Mouse (Mus musculus) heart, adult 2 months (tissue): ENCODE measurements at regions not wholly inside any gene's neighbourhood (a gene's known extent, or its start where the extent isn't known, plus 50 kb on each side); places are given as distances from the start of the nearest gene placed in this dataset.

Experiments used
- DNase-seq, 2 experiments: peaks; one replicate each; pipeline ENCODE4 v3.0.0; 2021
- H3K27ac ChIP-seq: fragments of 200-600 bp; 2 replicates; pipeline ENCODE4 v1.8.1; 2022
- H3K27me3 ChIP-seq: fragments of 200-500 bp; 2 replicates; pipeline ENCODE4 v1.6.1; 2012; ENCODE audit warnings: mild to moderate bottlenecking, low read length, inconsistent platforms, mixed read lengths; ENCODE audit not compliant: control insufficient read depth, insufficient read depth
- H3K36me3 ChIP-seq: fragments of 200-500 bp; 2 replicates; pipeline ENCODE4 v1.6.1; 2012; ENCODE audit warnings: low read length, inconsistent platforms; ENCODE audit not compliant: control insufficient read depth, insufficient read depth
- H3K4me1 ChIP-seq: fragments of 200-500 bp; 2 replicates; pipeline ENCODE4 v1.6.1; 2011; ENCODE audit warnings: low read length; ENCODE audit not compliant: control insufficient read depth, insufficient read depth
- H3K4me3 ChIP-seq: fragments of 200-600 bp; 2 replicates; pipeline ENCODE4 v1.8.1; 2022
- H3K79me2 ChIP-seq: fragments of 200-500 bp; replicated peaks from 2 replicates; pipeline ENCODE4 v1.6.1; 2012; ENCODE audit warnings: mild to moderate bottlenecking, inconsistent platforms, low read length, moderate library complexity, mixed read lengths; ENCODE audit not compliant: control insufficient read depth, insufficient read depth
- H3K9ac ChIP-seq: fragments of 200-500 bp; 2 replicates; pipeline ENCODE4 v1.6.1; 2012; ENCODE audit warnings: low read depth, mild to moderate bottlenecking, control low read depth, inconsistent platforms, low read length, mixed read lengths
- CTCF ChIP-seq: fragments of 200-600 bp; IDR thresholded peaks from 2 replicates; pipeline ENCODE4 v1.8.1; 2022; ENCODE audit warnings: antibody characterized with exemption, mild to moderate bottlenecking, moderate library complexity
- EP300 ChIP-seq: fragments of 200-500 bp; IDR thresholded peaks from 2 replicates; pipeline ENCODE4 v1.6.1; 2011; ENCODE audit warnings: low read depth, low read length, control low read depth; ENCODE audit not compliant: insufficient read depth
- POLR2A ChIP-seq: fragments of 200-500 bp; IDR thresholded peaks from 2 replicates; pipeline ENCODE4 v1.6.1; 2011; ENCODE audit warnings: mild to moderate bottlenecking, low read depth, low read length, control low read depth; ENCODE audit not compliant: insufficient read depth
- WGBS: fragments of 180-500 bp; shearing (Covaris S2); methylation state at CpG from one replicate; pipeline ENCODE4 v1.1.7; 2018; 5-methylcytosine and 5-hydroxymethylcytosine counted together
- intact Hi-C: fragments of 180-260 bp; cut with DNase I; formaldehyde crosslinking; loops from one replicate; pipeline ENCODE4 v1.15.1; 2025

DNA sequence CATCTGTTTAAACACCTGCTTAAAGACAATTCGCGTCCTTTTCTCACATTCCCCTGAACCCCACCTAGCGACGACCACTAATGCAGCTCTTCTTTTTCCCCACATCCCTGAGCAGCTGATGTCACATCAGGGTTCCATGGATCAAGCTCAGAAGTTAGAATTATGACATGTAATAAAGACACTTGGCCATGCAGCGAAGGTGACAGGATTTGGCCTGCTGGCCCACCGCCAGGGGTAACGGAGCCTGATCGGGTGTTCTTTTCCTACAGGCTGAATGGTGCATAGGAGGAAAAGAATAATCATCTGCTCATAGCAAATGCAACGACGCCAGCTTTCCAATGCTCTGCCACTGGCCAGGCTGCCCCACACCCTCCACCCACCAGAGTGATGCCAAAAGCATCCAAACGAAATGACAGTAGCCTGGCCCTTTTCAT, 231.9 kb downstream of the Sox4 start:
- Histone ChIP-seq H3K36me3 (peaks cover 7% of the 10 kb centered on the region), H3K9ac (no peak overlapping the region), H3K4me3 (no peak overlapping the region), H3K27me3 (no peaks in the 10 kb centered on the region), H3K79me2 (no peaks in the 10 kb centered on the region), H3K27ac (no peak overlapping the region), H3K4me1 (peaks cover 13% of the 10 kb centered on the region)
- no peak for TF ChIP-seq CTCF
- TF ChIP-seq POLR2A, result no peak
- no peak for TF ChIP-seq EP300
- intact Hi-C loops, result no loop called here
- WGBS, result 62% methylated on average over 11 of the region's 11 CpGs
- DNase-seq, result no peak

DNA sequence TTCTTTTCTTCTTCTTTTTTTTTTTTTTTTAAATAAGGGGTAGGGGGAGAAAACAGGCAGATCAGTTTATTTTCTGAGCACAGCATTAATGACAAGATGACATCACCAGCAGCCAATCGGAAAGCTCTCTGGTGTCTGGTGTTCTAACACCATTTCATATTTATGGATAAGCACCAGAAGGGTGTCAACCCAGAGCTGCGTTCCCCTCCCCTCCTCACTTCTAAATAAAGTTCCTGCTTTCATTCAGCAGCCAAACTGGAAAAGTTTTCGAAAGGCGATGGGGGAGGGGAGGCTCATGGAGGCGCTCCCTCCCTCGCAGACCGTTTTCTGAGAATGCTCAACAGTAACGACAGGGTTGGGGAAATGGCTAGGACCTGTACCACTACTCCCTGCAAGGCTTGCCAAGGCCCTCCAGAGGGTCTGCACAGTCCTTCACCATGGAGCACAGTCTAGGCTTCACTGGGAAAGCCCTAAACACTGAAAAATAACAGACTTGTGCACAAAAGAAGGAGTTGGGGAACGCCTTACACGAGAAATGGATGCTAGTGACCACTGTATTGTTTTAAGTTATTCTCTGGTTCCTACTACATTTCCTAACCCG, 232.8 kb downstream of the Sox4 start:
- Histone ChIP-seq H3K27ac (peak overlapping the region; percentile 12; the same call in 1 of the 2 replicates), H3K27me3 (no peaks in the 10 kb centered on the region), H3K36me3 (peaks cover 7% of the 10 kb centered on the region), H3K9ac (no peak overlapping the region), H3K79me2 (no peaks in the 10 kb centered on the region), H3K4me1 (peaks cover 13% of the 10 kb centered on the region), H3K4me3 (peak overlapping the region; percentile 1; the same call in 1 of the 2 replicates)
- DNase-seq, result peak in 1 of 2 experiments; percentile 22
- TF ChIP-seq CTCF (no peak), POLR2A (no peak), EP300 (no peak)
- WGBS, result 28% methylated on average over 11 of the region's 11 CpGs
- intact Hi-C loops, result no loop called here

GRCm38 (mm10) chr13:28720169-28720568, 233.3 kb downstream of the Sox4 start:
- peaks cover 7% of the 10 kb centered on the region for H3K36me3 ChIP-seq
- no peaks in the 10 kb centered on the region for H3K27me3 ChIP-seq
- H3K4me3 ChIP-seq, result no peak overlapping the region; the same call in 1 of the 2 replicates
- H3K4me1 ChIP-seq, result peaks cover 13% of the 10 kb centered on the region
- H3K27ac ChIP-seq, result peak overlapping the region; percentile 6; the same call in 1 of the 2 replicates
- intact Hi-C loops, result no loop called here
- H3K9ac ChIP-seq, result no peak overlapping the region
- no peaks in the 10 kb centered on the region for H3K79me2 ChIP-seq
- DNase-seq, result no peak
- 45% methylated on average over 11 of the region's 11 CpGs for WGBS
- no peak for TF ChIP-seq CTCF
- TF ChIP-seq EP300, result no peak
- TF ChIP-seq POLR2A, result no peak

GRCm38 (mm10) chr13:28718868-28719265, 234.6 kb downstream of the Sox4 start:
- peaks cover 7% of the 10 kb centered on the region for H3K36me3 ChIP-seq
- intact Hi-C loops, result loop anchor here (1.0 to 5.0 kb wide), 4 partner anchors 39 to 233 kb away; partner anchors contain the start of gene Sox4
- H3K79me2 ChIP-seq, result no peaks in the 10 kb centered on the region
- H3K27me3 ChIP-seq, result no peaks in the 10 kb centered on the region
- 52% methylated on average over 5 of the region's 5 CpGs for WGBS
- no peak for TF ChIP-seq POLR2A
- TF ChIP-seq EP300, result no peak
- no peak for TF ChIP-seq CTCF
- DNase-seq, result no peak
- H3K9ac ChIP-seq, result no peak overlapping the region
- peaks cover 13% of the 10 kb centered on the region for H3K4me1 ChIP-seq
- peak overlapping the region; percentile 0; the same call in 1 of the 2 replicates for H3K27ac ChIP-seq
- no peak overlapping the region for H3K4me3 ChIP-seq

DNA sequence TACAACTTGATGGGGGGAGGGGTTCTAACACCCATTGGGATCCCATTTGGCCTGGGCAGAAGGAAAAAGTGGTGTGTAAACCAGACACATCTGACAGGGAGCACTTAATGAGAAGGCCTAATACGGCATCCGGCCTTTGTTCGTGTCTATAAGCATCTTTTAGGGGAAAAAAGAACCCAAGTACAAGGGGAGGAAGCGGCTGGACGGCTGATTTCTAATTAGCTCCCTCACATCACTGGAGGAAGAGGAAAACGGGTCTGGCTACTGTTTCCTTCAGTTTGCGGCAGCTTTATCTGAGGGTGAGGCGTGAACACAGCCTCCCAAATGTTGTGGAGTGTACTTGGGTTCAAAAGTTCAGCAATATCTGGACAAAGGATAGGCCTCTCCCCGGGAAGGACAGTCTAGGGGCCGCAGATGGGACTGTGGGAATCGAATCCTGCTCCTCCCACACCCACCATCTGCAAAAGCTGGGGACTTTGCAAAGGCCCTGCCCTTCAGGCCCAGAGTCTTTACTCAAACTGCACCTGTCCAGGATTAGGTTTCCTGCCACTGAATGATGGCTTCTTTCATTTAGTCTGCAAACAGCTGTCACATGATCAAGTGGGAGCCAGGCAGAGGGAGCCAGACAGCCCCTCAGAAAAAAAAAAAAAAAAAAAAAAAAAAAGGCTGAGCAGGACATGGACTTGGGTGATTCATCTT, 235.2 kb downstream of the Sox4 start:
- TF ChIP-seq EP300 (0 out of 2 replicates have a peak, but pooled peaks have one; percentile 62), POLR2A (no peak), CTCF (peak; percentile 18; the same call in 1 of the 2 replicates)
- WGBS, result 27% methylated on average over 11 of the region's 11 CpGs
- H3K79me2 ChIP-seq, result no peaks in the 10 kb centered on the region
- H3K4me3 ChIP-seq, result no peak overlapping the region
- peaks cover 7% of the 10 kb centered on the region for H3K36me3 ChIP-seq
- intact Hi-C loops, result loop anchor here (1.0 to 5.0 kb wide), 4 partner anchors 40 to 234 kb away; partner anchors contain the start of gene Sox4
- H3K4me1 ChIP-seq, result peaks cover 13% of the 10 kb centered on the region
- no peak overlapping the region for H3K9ac ChIP-seq
- peak overlapping the region; percentile 40 for H3K27ac ChIP-seq
- H3K27me3 ChIP-seq, result no peaks in the 10 kb centered on the region
- DNase-seq, result peak; percentile 49 to 72

GRCm38 (mm10) chr13:28717404-28717803, 236.1 kb downstream of the Sox4 start:
- H3K36me3 ChIP-seq, result peaks cover 7% of the 10 kb centered on the region
- TF ChIP-seq CTCF (no peak), EP300 (no peak), POLR2A (no peak)
- no peaks in the 10 kb centered on the region for H3K79me2 ChIP-seq
- H3K4me3 ChIP-seq, result no peak overlapping the region
- H3K27me3 ChIP-seq, result no peaks in the 10 kb centered on the region
- no peak overlapping the region for H3K9ac ChIP-seq
- 91% methylated on average over 4 of the region's 4 CpGs for WGBS
- intact Hi-C loops, result loop anchor here (5.0 kb wide), 2 partner anchors 170 to 235 kb away; partner anchors contain the start of gene Sox4
- H3K27ac ChIP-seq, result peak overlapping the region; percentile 40
- DNase-seq, result no peak
- peaks cover 13% of the 10 kb centered on the region for H3K4me1 ChIP-seq
